Mouse (Mus musculus) neural tube, embryonic 14.5 days (tissue): ENCODE measurements around the gene Fbn1. TPM values are rescaled to one million over a fixed set of nuclear protein-coding genes. Genes with fewer than 3 reads are reported as not detected.

Experiments used
- ATAC-seq: fragments of 200-750 bp; cut with Nextera tagmentation; 2 replicates; pipeline ENCODE4 v1.8.0; 2017; ENCODE audit warnings: low read depth, mild to moderate bottlenecking, moderate TSS enrichment, moderate library complexity
- H3K27ac ChIP-seq: fragments of 300-500 bp; sonication (generic); 2 replicates; pipeline ENCODE4 v1.5.1; 2014; ENCODE audit warnings: low read depth, mild to moderate bottlenecking, control low read depth, low read length, moderate library complexity, mixed read lengths
- H3K27me3 ChIP-seq: fragments of 300-500 bp; sonication (generic); 2 replicates; pipeline ENCODE4 v1.6.1; 2014; ENCODE audit warnings: low read length; ENCODE audit not compliant: control insufficient read depth, insufficient read depth
- H3K36me3 ChIP-seq: fragments of 300-500 bp; sonication (generic); 2 replicates; pipeline ENCODE4 v1.6.1; 2014; ENCODE audit warnings: low read length, mixed read lengths; ENCODE audit not compliant: control insufficient read depth, insufficient read depth
- H3K4me1 ChIP-seq: fragments of 300-500 bp; sonication (generic); 2 replicates; pipeline ENCODE4 v1.6.1; 2014; ENCODE audit warnings: low read length; ENCODE audit not compliant: control insufficient read depth, insufficient read depth
- H3K4me2 ChIP-seq: fragments of 300-500 bp; sonication (generic); 2 replicates; pipeline ENCODE4 v1.6.1; 2014; ENCODE audit warnings: mild to moderate bottlenecking, low read depth, low read length, control low read depth
- H3K4me3 ChIP-seq: fragments of 300-500 bp; sonication (generic); 2 replicates; pipeline ENCODE4 v1.5.1; 2014; ENCODE audit warnings: low read depth, low read length, control low read depth, mixed read lengths
- H3K9ac ChIP-seq: fragments of 300-500 bp; sonication (generic); replicated peaks from 2 replicates; pipeline ENCODE4 v1.6.1; 2014; ENCODE audit warnings: low read depth, mild to moderate bottlenecking, control low read depth, low read length, mixed read lengths
- H3K9me3 ChIP-seq: fragments of 300-500 bp; sonication (generic); 2 replicates; pipeline ENCODE4 v1.6.1; 2016; ENCODE audit warnings: low read length; ENCODE audit not compliant: control insufficient read depth
- WGBS: fragments of 180-500 bp; shearing (Covaris S2); extraction: QIAGEN DNeasy Blood & Tissue Kit; methylation state at CpG from one replicate; pipeline ENCODE4 v1.1.7; 2014; 5-methylcytosine and 5-hydroxymethylcytosine counted together
- polyA plus RNA-seq: library from polyadenylated mRNA; unstranded; fragments of >200 nt; fragmentation: Nextera tagmentation; extraction: Ambion mirVana; gene quantifications from 2 replicates; pipeline ENCODE4 v1.2.1, GENCODE M21; 2014

The Fbn1 gene
- polyA plus RNA-seq, 1 experiment from 2014 or later: 1.8 TPM

- Histone ChIP-seq H3K27me3 (no peaks in the 10 kb centered on the region), H3K9ac (peak overlapping the region; percentile 72), H3K4me3 (peak overlapping the region; percentile 68), H3K27ac (peak overlapping the region; percentile 48; the same call in 1 of the 2 replicates), H3K4me2 (peak overlapping the region; percentile 90), H3K4me1 (peaks cover 8% of the 10 kb centered on the region; the same call in 1 of the 2 replicates), H3K9me3 (no peaks in the 10 kb centered on the region), H3K36me3 (no peaks in the 10 kb centered on the region)
- 2% methylated on average over 37 of the region's 37 CpGs for WGBS
- ATAC-seq: peak; percentile 89
Observed at GRCm38 (mm10) chr2:125506316-125507054, 1.3 kb downstream of the Fbn1 start.

DNA sequence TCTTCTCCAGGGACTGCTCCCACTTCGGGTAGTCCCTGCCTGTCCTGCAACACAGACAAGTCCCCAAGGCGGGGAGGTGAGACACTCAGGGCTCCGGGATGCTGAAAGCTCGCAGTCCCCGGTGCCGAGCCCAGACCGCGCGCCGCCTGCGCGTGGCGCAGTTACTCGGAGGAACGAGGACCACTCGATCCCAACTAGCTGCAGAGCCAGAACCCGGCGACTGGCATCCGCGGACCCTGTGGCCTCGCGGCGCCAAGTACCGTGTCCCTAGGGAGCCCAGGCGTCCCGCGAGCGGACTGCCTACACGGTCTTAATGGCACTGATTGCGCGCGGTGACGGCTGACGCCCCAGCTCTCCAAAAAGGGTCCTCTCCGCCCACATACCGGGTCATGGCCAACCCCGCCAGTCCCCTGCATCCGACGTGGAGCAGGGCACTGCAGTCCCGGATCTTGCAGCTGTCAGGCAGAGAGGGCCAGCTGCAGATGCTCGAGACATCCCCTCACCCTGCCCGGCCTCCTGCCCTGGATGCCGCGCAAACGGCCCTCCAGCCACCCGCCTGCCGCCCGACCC, 2.0 kb downstream of the Fbn1 start:
- no peaks in the 10 kb centered on the region for H3K36me3 ChIP-seq
- peak overlapping the region; percentile 90 for H3K4me2 ChIP-seq
- H3K9me3 ChIP-seq: no peaks in the 10 kb centered on the region
- H3K27ac ChIP-seq: no peak overlapping the region; the same call in none of the 2 replicates
- H3K4me1 ChIP-seq: peaks cover 8% of the 10 kb centered on the region; the same call in 1 of the 2 replicates
- H3K27me3 ChIP-seq: no peaks in the 10 kb centered on the region
- under 1% methylated on average over 48 of the region's 48 CpGs for WGBS
- H3K9ac ChIP-seq: peak overlapping the region; percentile 72
- peak overlapping the region; percentile 68 for H3K4me3 ChIP-seq
- ATAC-seq: peak; percentile 85

DNA sequence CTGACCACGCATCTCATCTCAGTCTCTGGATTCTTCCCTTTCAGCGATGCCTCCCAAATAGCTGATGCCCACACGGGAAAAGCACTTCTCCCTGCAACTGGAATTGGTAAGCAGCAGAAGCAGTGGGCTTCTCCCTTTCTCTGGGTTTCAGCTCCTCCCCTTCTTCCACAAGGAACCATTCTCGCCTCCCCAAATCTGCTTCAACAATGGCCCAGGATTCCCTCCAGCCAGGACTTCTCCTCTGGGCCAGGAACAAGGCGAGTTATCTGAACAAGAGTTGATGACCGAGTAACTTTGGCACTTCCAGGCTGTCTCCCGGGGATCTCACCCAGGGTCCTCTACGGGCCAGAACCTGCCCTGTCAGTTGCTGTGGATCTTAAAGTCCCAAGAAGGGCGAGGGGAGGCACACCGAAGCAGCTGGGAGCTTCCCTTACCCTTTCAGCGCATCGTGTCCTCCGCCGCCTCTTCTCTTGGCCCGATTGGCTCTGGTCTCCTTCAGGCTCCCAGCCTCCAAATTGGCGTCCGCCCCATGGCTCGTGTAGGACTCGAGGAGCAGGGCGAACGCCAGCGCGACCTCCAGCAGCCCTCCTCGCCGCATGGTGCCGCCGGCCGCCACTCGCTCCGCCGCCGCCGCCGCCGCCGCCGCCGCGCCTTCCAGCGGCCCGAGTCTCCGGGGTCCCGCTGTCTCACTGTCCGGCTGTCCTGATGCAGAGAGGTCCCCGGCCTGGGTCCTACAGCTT, 2.6 kb downstream of the Fbn1 start, which contains the start of gene Gm9913:
TSS of gene Gm9913 (plus strand) at position 84 of the 740 bp plus-strand sequence.
- under 1% methylated on average over 45 of the region's 45 CpGs for whole genome bisulfite sequencing
- Histone ChIP-seq H3K27ac (no peak within 1 kb of the TSS; the same call in 1 of the 2 replicates), H3K4me1 (peaks cover 8% of the 10 kb centered on the region; the same call in 1 of the 2 replicates), H3K36me3 (no peaks in the 10 kb centered on the region), H3K27me3 (no peaks in the 10 kb centered on the region), H3K9ac (peak within 1 kb of the TSS; percentile 72), H3K4me3 (peak within 1 kb of the TSS; percentile 68), H3K4me2 (peak within 1 kb of the TSS; percentile 90), H3K9me3 (no peaks in the 10 kb centered on the region)
- ATAC-seq: peak; percentile 61

GRCm38 (mm10) chr2:125501526-125501925, 6.3 kb downstream of the Fbn1 start:
- no peaks in the 10 kb centered on the region for H3K9me3 ChIP-seq
- no peak overlapping the region for H3K4me3 ChIP-seq
- H3K36me3 ChIP-seq: no peaks in the 10 kb centered on the region
- H3K27me3 ChIP-seq: no peaks in the 10 kb centered on the region
- H3K4me2 ChIP-seq: no peak overlapping the region
- no peak overlapping the region for H3K27ac ChIP-seq
- H3K4me1 ChIP-seq: peaks cover 5% of the 10 kb centered on the region; the same call in 1 of the 2 replicates
- no peak overlapping the region for H3K9ac ChIP-seq
- ATAC-seq: no peak

- Histone ChIP-seq H3K27ac (no peak overlapping the region), H3K9ac (no peak overlapping the region), H3K4me1 (no peaks in the 10 kb centered on the region), H3K9me3 (no peaks in the 10 kb centered on the region), H3K4me3 (no peak overlapping the region), H3K36me3 (no peaks in the 10 kb centered on the region), H3K27me3 (no peaks in the 10 kb centered on the region), H3K4me2 (no peak overlapping the region)
- ATAC-seq: no peak
- WGBS: 92% methylated on average over 7 of the region's 7 CpGs
Observed at GRCm38 (mm10) chr2:125498216-125498615, 9.6 kb downstream of the Fbn1 start.

DNA sequence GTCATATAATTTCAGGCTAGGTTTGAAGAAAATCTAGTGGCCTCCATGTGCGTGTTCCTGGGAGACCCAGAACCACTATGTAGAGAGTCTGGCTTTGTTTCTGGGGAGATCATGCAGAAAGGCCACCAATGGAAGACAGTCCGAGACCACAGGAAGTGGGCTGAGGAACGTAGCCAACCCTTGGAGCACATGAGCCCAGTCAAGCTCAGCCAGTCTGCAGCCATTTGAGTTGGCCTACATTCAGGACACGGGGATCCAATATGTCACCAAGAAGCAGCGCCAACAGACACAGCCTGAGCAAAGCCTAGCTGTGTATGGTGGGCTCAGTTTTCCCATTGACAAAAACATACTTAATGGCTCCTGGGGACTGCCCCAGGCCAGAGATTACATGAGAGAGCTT, 11.1 kb downstream of the Fbn1 start:
- Histone ChIP-seq H3K4me2 (no peak overlapping the region), H3K4me1 (no peaks in the 10 kb centered on the region), H3K9me3 (no peaks in the 10 kb centered on the region), H3K27me3 (no peaks in the 10 kb centered on the region), H3K4me3 (no peak overlapping the region), H3K27ac (no peak overlapping the region), H3K9ac (no peak overlapping the region), H3K36me3 (no peaks in the 10 kb centered on the region)
- no peak for ATAC-seq
- 92% methylated on average over 5 of the region's 5 CpGs for WGBS

DNA sequence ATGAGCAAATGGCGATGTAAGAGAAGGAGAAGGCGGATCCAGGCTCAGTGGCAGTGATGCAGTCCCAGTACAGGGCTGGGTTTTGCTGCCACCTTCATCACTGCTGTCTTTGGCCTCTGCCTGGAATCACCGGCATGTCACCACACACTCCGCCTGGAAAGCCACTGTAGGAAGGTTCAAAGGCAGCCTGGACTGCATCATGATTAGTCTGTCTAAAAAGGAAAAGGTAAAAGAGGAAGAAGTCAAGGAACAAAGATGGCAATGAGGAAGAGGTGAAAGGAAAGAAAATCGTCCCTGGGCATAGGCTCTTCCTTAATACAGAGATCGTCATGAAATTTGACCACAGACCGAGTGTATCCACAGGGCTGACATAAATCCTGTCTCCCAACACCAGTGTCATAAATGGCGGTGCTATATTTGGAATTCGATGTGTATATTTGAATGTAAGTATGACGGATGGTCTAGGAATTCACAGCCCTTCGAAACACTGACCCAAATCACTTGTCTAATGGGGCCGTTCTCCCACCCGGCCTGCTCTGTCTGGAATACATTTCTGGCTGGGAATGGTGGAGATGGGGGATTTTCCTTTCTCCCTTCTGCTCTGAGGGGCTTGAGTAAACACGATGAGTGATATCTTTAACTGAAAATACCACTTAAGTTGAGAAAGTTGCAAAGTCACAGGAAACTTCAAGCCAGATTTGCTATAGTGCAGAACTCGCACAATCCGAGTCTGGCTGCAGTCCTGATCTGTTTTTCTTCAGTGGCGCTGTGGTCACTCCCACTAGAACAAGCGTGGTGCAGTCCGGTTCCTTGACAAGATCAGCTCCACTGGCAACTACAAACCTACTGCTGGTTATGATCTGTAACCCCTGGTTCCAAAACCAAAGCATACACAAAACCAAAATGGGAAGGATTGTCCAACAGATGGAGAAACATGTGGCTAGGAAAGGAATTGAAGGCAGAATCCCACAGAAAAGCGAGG, 12.7 kb downstream of the Fbn1 start:
- Histone ChIP-seq H3K36me3 (no peaks in the 10 kb centered on the region), H3K27me3 (no peaks in the 10 kb centered on the region), H3K4me3 (no peak overlapping the region), H3K4me1 (no peaks in the 10 kb centered on the region), H3K27ac (no peak overlapping the region), H3K9me3 (no peaks in the 10 kb centered on the region), H3K4me2 (no peak overlapping the region), H3K9ac (no peak overlapping the region)
- 93% methylated on average over 20 of the region's 20 CpGs for WGBS
- ATAC-seq: no peak

- Histone ChIP-seq H3K9ac (no peak overlapping the region), H3K36me3 (no peaks in the 10 kb centered on the region), H3K9me3 (no peaks in the 10 kb centered on the region), H3K4me3 (no peak overlapping the region), H3K27me3 (no peaks in the 10 kb centered on the region), H3K4me2 (no peak overlapping the region), H3K4me1 (no peaks in the 10 kb centered on the region), H3K27ac (no peak overlapping the region)
- ATAC-seq: no peak
- WGBS: 98% methylated on average over 2 of the region's 2 CpGs
Observed at GRCm38 (mm10) chr2:125494291-125494690, 13.5 kb downstream of the Fbn1 start.
